Mouse (Mus musculus) heart, adult 18-20 months (tissue): ENCODE data around the gene Pla2g4d. TPM values are rescaled to one million over a fixed set of nuclear protein-coding genes. Genes with fewer than 3 reads are reported as not detected.

Experiments used
- DNase-seq, 2 experiments: peaks; one replicate each; pipeline ENCODE4 v3.0.0; 2021 to 2022; ENCODE audit warnings: mixed read lengths in 1 of 2
- long read RNA-seq, 2 experiments: library from polyadenylated mRNA; stranded (forward); transcript quantifications; one replicate each; pipeline ENCODE4 v2.0.0; 2021
- total RNA-seq, 2 experiments: library from RNA; stranded (reverse); gene quantifications; 2 replicates each; pipeline ENCODE4 v1.2.3; 2021

The Pla2g4d gene
- not detected for total RNA-seq
- long read RNA-seq, experiment 1 = 0 reads
- long read RNA-seq, experiment 2 = 0 reads

DNA sequence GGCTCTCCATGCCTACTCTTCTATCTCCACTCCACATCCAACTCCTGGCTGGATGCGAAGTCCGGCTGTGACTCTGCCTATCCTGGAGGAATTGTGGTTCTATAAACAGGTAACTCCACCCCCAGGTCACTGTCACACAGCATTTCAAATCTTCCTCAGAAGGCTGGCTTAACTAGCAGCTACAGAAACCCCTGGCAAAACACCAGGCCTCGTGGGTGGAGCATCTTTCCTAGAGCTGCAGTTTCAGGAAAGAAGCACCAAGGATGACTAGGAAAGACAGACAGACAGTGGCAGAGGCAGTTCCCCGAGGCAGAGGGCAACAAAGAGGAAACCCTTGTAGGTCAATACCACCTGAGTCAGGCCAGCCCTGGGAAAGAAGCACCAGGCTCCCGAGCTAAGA is at the start of gene Pla2g4d:
Gene Pla2g4d (minus strand): TSS at position 203 of the 400 bp plus-strand sequence.
- no peak for DNase-seq

DNA sequence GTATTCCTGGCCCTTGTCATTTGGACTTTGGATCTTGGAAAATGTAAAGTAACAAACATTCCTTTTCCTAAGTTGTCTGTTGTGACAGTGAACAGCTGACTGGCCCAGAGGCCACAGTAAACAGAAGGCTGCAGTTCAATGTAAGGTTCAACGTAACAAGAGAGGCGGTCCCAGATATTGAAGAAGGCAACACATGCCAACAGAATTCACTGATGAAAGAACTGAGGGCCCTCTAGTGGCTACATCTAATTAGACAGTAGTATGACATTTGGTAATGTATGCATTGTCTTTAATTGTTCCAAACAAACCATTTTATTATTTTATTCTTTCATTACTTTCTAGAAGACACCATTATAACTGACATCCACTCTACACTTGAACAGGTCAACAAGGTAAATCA is 48.9 kb upstream of the Pla2g4d start:
- no peak for DNase-seq

DNA sequence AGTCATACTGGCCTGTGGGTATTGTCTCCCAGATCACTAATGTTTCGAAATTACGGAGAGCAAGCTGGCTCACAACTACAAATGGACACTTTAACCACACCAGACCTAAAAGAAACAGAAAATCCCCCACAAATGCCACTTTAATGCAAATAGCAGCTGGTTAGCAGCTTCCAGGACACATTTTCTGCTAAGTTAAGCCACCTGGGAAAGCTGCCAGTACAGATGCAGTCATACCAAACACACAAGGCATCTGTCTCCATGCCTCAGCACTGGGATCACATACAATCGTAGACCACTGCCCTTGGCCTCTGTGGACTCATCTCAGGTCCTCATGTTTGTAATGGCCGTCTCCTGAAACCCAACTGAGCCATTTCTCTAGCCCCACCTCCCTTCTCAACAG is 42.6 kb upstream of the Pla2g4d start:
- no peak for DNase-seq

DNA sequence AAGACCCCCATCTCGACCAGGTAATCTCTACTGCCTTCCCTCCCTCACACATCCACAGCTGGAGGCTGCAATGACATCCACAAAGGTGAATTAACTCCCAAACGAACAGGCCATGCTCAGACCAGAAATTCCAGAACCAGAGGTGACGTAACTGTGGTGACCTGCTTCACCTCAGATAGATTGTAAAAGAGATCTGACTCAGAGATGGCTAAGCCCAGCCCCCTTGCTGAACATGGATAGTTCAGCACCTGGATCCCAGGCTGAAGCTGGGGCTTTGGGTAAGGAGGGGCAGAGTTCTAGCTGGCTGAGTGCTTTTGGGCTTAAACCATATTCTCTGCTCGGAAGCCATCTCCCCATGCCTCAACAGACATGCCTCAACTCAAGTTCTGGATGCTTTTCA is 26.1 kb upstream of the Pla2g4d start:
- DNase-seq = no peak

DNA sequence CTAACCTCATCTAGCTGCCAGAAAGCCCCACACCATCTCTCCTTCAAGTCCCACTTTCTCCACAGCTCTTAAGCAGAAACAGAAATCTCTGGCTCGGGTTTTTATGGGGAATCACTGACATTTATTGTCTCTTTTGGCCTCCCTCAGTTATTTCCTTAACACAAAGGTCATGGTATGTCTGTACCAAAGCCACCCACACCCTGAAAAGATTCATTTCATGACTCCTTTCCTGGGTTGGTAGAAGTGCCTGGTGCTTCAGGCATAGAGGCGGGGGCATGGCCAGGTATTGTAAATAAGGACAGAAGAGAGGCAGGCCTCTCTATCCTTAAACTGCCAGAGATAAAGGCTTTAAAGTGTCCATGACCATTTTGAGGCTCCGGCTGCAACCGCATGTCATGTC is 25.5 kb upstream of the Pla2g4d start:
- no peak for DNase-seq

DNA sequence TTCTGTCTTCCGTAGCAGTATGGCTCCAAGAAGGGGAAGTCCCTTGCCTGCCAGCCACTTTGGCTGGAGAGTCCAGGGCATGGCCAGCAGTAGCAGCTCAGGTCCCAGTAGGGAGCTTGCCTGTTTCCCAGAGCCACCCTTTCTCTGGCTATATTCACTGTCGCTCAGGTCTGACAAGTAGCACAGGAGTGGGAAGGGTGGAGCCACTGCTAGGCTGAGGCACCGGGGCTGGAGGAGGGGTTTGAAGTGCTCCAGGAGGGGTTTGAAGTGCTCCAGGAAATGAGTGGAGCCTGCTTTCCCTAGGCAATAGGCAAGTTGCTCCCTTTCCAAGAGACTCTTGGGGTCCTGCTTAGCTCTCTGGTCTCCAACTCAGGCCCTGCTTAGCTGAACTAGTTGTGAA is 25.0 kb upstream of the Pla2g4d start, which contains the start of gene Pla2g4f:
Gene Pla2g4f (minus strand): TSS at position 190 of the 400 bp plus-strand sequence.
- DNase-seq = no peak

DNA sequence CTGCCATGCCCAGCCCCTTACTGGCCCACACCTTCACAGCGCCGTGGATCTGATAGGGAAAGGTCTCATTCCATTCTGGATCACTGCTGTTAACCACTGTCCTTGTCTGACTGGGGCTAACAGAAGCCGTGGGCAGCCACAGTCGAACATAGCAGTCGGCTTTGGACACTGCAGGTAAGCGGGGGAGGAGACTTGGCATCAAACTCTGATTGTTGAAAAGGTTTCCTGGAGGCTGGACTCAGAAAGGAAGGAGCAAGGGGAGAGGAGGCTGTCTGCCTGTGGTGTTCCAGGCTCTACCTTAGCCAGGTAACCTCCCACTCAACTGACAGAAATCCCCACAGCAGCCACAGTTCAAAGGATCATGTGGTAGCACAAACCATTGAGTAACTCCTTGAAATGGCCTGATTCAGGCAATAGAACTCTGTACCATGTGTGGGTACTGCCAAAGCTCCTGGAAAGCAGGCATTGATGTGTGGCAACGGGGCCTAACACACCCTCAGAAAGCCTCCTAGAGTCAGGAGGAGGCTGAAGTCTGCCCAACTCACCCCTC is 23.4 kb upstream of the Pla2g4d start:
- DNase-seq = no peak

DNA sequence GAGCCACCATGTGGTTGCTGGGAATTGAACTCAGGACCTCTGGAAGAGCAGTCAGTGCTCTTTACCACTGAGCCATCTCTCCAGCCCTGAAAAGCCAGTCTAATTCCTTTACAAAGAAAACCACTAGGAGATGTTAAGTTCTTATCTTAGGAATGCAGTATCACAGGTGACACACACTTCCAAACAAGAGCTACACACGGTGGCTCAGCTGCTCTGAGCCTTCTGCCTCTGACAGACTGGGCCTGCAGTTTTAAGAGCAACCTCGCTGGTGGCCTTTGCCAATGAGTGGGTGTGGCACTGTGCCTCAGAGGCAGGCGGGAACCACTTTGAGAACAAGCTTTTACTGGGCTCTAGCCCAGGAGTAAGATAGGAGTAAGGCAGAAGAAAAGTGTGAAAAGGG is 15.1 kb upstream of the Pla2g4d start:
- DNase-seq = no peak

DNA sequence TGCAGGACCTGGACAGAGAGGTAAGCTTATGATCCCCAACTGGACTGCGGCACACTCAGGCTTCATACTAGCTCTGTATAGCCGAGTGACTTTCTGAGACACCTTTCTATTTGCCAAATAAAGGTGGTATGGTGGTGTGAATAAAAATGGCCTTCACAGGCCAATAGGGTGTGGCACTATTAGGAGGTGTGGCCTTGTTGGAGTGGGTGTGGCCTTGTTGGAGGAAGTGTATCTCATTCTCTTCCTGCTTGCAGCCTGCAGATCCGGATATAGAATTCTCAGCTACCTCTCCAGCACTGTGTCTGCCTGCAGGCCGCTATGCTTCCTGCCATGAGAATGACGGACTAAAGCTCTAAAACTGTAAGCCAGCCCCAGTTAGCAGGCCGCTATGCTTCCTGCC is 12.1 kb upstream of the Pla2g4d start:
- no peak for DNase-seq

DNA sequence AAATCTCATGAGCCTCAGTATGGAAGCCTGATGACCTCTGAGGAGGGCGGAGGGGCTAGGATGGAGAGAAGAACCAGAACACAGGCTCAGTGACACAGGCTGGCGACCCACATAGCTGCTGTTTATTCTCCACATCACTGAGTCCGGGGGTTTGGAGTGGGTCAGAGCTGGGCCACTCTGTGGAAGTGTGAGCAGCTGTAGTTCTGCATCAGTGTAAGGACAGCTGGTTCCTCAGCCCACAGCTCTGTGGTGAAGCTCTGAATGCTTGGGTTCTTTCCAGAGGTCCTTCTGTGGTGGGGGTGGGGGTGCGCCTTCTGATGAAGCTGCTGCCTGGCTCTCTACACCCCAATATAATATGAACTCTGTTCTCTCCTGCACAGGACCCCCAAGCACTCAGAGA is 10.9 kb upstream of the Pla2g4d start:
- no peak for DNase-seq

DNA sequence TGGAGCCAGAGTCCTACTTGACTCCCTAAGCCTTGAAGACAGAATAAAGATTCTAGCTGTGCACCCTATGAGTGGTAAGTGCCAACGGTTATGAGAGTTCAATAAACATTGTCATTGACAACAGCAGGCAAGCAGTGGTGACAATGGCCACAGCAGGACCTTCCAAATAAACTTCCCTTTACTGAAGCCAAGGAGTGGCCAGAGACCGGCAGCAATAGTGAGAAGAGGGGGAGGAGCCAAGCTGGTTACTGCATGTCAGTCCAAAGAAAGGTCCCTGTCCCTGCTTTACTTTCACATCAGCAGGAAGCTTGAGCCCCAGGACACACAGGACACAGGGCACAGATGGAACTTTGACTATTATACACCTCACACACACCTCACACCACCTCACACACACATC is 7.2 kb upstream of the Pla2g4d start:
- DNase-seq = no peak

DNA sequence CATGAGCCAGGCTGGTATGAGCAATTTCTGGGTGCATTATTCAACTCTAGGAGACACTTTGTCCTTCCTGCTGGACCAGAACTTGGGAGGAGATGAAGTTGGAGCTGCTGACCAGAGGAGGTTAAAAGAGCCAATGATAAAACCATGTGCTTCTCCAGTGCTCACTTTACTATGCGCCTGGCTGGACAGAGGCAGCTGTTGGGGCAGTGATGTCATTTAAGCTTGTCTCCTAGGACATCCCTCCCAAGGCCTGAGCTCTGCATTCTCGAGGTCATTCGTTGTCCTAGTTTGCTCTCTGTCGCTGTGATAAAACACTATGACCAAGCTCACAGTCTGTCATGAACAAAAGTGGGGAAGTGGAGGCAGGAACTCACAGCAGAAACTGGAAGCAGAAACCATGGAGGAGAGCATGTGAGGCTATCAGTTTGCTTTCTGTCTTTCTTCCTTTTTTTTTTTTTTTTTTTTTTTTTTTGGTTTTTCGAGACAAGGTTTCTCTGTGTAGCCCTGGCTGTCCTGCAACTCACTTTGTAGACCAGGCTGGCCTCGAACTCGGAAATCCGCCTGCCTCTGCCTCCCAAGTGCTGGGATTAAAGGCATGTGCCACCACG is 2.6 kb upstream of the Pla2g4d start:
- DNase-seq = no peak

DNA sequence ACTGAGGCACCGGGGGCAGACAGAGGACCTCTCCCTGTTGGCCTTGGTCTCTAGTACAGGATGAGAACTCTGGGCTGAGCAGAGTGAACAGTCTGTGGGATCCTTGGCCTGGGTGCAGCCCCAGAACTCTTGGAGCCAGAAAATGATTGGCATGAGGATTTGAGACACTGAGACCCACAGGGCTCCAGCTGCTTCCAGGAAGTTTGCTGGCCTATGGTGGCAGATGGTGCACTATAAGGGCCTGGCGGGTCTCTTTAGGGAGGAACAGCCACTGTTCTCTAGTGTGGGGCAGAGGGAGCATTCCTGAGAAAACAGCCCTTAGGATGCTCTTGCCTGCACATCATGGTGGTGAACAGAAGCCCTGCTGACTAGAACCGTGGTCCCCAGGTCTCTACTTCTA is 596 bp downstream of the Pla2g4d start:
- DNase-seq = no peak

DNA sequence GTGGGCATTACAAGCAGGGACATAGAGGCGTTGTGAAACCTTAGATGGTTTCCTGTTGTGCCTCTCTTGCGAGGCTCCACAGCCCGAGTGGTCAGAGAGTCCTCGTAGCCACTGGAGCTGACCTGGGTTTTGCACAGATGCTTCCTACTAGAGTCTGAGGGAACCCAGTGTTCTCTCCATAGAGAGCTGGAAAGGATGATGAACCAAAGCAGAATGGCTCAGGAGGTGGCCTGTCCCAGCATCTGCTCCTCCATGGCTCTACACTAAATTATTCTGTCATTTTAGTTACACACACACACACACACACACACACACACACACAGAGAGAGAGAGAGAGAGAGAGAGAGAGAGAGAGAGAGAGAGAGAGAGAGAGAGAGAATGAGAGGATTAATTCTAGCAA is 3.4 kb downstream of the Pla2g4d start:
- DNase-seq = no peak

DNA sequence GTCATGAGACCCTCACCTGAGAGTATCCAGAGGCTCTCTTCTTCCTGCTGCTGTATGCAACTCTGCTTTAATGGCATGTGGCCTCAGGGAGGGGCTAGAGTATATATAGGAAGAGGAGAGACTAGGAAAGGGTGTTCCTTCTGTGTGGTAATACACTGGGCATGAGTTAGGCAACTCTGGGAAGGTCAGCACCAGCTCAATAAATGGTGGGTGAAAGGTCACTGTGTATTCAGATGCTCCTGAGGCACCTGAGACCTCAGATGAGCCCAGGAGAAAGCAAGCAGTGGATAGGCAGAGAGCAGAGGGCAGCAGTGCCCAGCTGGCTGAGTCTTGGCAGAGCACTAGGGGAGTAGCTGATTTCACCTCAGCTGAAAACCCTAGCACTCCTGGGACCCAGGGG is 4.3 kb downstream of the Pla2g4d start:
- DNase-seq = no peak

DNA sequence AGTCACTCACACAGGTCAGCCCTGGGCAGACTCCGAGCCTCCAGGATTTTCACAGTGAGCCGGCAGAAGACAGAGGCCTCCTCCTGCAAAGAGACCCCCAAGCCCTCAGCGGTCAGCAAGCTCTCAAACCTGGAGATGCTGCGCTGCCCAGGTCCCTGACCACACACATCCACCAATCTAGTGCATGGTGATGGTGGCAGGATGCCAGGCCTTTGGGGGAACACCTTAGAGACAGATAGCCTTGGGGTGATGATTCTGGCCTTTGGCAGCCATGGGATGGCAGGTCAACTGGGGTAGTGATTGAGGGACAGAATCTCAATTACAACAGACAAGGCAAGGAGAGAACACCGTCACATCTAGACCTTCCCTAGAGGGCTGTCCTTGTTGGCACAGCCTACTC is 4.9 kb downstream of the Pla2g4d start:
- no peak for DNase-seq

DNA sequence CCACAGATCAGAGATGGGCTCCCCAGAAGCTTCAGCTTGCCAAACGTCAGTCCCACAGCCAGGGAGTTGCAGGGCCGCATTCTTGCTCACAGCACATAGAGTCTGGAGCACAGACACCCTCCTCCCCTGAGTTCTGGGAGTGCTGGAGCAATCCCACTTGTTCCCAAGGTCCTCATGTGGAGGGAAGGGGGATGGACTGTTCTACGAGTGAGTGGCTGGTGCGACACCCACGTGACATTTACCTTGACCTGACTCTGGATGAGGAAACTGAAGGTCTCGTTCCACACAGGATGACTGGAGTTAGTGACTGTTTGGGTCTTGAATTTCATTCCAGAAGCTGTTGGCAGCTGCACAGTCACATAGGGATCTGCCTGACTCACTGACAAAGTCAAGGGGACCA is 5.4 kb downstream of the Pla2g4d start:
- no peak for DNase-seq

DNA sequence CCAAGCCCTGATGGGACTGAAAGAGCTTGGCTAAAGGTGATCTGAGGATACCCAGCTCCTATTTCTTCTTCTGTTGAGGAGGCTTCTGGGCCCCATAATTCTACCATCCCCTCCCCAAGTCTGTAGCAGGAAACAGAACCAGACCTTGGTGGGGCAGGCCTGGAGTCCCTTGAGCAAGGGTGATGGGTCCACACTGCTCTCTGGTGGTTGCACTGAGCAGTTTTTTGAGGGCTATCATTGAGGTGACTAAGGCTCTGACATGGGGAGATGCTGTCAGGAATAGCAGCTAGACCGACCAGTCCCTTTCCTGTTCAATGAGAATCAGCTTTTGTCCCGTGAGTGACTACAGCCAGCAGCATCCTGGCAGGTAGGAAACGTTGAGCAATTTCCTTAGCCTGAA is 7.8 kb downstream of the Pla2g4d start:
- DNase-seq = no peak

DNA sequence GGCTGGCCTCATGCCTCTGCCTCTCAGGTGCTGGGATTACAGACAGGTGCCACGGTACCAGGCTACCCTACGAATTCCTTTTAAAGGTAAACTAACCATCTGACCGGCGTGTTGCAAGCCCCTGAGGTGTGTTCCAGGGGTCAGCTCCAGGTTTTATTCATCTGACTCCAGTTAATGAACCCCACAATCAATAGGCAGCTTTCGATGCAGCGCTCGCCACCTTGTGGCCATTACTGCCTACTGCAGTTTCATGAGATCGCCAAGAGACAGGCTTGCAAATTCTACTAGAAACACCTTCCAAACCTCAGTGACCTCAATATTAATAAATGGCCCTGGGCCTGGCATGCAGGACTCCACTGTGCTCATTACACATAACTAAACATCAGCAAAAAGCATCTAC is 9.0 kb downstream of the Pla2g4d start:
- DNase-seq = peak; percentile 19 to 62

DNA sequence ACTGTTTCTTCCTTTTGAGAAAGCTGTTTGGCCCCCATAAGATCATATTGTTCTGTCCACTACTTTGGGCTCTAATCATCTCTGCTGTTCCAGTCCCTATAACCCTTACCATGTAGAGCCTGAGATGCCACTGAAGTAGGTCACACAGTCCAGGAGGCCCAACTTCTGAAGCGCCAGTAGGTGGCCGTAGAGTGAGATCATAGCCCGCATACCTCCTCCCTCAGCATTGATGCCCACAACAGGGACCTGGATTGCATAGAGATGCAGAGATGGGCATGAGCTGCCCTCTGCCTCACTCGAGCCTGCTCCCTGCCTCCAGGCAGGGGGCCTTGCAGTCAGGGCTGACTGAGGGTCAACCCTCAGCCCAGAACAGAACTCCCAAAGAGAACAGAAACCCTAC is 12.0 kb downstream of the Pla2g4d start:
- DNase-seq = no peak

DNA sequence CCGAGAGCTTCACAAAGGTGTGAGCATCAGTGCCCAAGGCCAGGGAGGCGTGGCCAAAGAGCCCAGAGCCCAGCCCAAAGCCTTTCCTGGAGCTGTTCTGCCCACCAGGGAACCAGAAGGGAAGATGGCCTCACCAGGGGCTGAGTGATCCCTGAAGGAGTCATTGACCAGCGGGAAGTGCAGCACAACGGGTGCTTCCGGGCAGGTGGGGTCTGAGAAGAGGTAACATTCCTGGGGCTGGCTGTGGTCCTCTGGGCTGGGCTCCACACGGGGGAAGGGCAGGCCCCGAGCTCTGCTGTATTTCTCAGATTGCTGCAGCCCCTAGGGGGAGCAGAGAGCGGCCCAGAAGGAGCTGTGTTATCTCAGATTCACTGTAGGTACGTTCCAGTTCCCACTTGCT is 20.4 kb downstream of the Pla2g4d start:
- no peak for DNase-seq

DNA sequence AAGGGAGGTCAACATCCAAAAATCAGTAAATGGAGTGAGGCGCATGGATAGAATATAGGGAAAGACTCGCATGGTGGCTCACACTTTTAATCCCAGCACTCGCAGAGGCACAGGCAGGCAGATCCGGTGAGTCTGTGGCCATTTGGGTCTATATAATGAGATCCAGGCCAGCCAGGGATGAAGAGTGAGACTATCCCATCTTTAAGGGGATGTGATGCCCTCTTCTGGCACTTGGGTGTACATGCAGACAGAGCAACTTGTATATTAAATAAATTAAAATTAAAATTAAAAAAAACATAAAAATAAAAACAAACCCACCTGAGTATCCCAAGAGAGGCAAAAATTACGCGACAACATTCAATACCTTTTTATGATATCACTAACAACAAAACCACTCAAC is 23.5 kb downstream of the Pla2g4d start:
- no peak for DNase-seq

DNA sequence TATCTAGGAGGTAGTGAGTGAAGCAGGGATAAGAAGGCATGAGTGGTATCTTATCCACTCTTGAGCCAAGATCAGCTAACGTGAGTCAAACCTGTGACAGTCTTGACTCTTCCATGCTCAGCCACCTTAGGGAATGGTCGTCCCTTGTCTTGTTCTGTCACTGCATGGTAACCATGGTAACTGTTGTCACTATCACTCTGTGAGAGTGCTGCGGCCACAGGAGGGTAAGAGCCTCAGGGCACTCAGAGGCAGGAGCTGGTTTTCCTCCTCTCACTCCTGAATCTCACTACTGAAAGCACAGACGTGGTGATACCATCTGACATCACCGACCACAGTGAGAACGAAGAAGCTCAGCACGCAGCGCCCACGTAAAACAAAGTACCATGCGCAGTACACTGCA is 24.1 kb downstream of the Pla2g4d start:
- no peak for DNase-seq

DNA sequence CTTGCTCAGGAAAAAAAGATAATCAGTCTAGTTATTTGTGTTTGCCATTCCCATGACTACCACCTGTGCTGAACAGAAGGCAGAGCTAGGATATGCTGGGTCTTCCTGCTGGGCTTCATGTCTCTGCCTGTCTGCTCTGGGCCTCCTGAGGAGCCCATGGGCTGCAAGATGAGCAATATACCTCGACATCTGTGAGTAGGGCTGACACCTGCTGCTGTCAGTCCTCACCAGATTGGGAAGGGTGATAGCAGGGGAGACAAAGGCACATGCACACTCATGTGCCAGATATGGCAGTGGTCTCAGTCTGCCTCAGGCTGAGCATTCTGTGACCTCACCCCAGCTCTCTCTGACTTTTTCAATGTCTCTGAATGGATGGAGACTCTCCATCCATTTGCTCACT is 26.1 kb downstream of the Pla2g4d start:
- no peak for DNase-seq

DNA sequence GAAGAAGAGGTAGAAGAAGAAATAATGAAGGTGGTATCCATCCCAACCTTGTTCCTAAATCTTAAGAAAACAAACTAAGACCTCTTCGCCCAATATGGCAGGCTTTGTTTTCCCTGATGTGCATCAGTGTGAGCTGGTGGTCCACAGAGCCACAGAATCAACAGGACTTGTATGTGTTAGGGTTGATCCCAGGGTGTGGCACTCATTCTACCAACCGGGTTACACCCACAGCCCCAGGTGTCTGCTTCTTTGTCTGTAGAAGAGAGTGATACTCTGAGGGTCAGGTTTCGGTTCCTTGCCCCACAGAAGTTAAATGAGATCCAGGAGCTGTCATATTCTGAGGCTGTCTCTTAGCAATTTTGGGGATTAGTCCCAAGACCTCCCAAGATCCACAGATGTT is 27.7 kb downstream of the Pla2g4d start:
- DNase-seq = no peak
